Mouse (Mus musculus) G1E (cell line): ENCODE data around the gene Stpg3. TPM values are rescaled to one million over a fixed set of nuclear protein-coding genes. Genes with fewer than 3 reads are reported as not detected.

Experiments
- ATAC-seq: 2 replicates; pipeline ENCODE4 v1.8.0; 2016; ENCODE audit warnings: mild to moderate bottlenecking; ENCODE audit not compliant: insufficient number of reproducible peaks, poor library complexity, low FRiP score, severe bottlenecking; ENCODE audit errors: extremely low read depth
- DNase-seq: peaks from one replicate; pipeline ENCODE4 v3.0.0; 2012; ENCODE audit warnings: low spot score
- H3K27me3 ChIP-seq: 2 replicates; pipeline ENCODE4 v1.6.1; 2012; ENCODE audit warnings: mild to moderate bottlenecking, low read length, inconsistent platforms; ENCODE audit not compliant: insufficient read depth
- H3K36me3 ChIP-seq: replicated peaks from 2 replicates; pipeline ENCODE3; 2012; ENCODE audit warnings: mild to moderate bottlenecking, inconsistent platforms
- H3K4me1 ChIP-seq: 2 replicates; pipeline ENCODE4 v1.6.1; 2012; ENCODE audit warnings: low read depth, low read length, inconsistent platforms, mixed read lengths; ENCODE audit not compliant: insufficient read depth
- H3K4me3 ChIP-seq: 2 replicates; pipeline ENCODE4 v1.5.1; 2012; ENCODE audit warnings: low read depth, mild to moderate bottlenecking, inconsistent platforms, low read length, moderate library complexity, mixed read lengths
- H3K9me3 ChIP-seq: replicated peaks from 2 replicates; pipeline ENCODE4 v1.6.1; 2012; ENCODE audit warnings: inconsistent platforms
- CTCF ChIP-seq: IDR thresholded peaks from 2 replicates; pipeline ENCODE4 v1.5.1; 2012; ENCODE audit warnings: low read depth, low read length, inconsistent platforms, mixed read lengths
- GATA1 ChIP-seq: IDR thresholded peaks from 2 replicates; pipeline ENCODE4 v1.6.1; 2012; ENCODE audit warnings: borderline replicate concordance, low read length, inconsistent platforms, mixed read lengths
- GATA2 ChIP-seq: IDR thresholded peaks from 2 replicates; pipeline ENCODE4 v1.6.1; 2012; ENCODE audit warnings: low read depth, low read length, inconsistent platforms, borderline replicate concordance
- POLR2AphosphoS5 ChIP-seq: IDR thresholded peaks from 2 replicates; pipeline ENCODE4 v1.6.1; 2012; ENCODE audit warnings: low read depth, low read length, inconsistent platforms; ENCODE audit not compliant: insufficient replicate concordance
- TAL1 ChIP-seq: conservative IDR thresholded peaks from 2 replicates; pipeline ENCODE4 v1.6.1; 2012; ENCODE audit warnings: low read depth, low read length, inconsistent platforms, mixed read lengths
- polyA plus RNA-seq: library from polyadenylated mRNA; stranded (reverse); fragments of >175 nt; gene quantifications from 2 replicates; pipeline ENCODE4 v1.2.3, GENCODE M21; 2012
- total RNA-seq, 2 experiments: library from RNA; stranded (forward) in 1 of 2; stranded (reverse) in 1 of 2; fragments of 200-1000 nt in 1 of 2; fragments of >200 nt in 1 of 2; fragmentation: Nextera tagmentation in 1 of 2; gene quantifications; 2 replicates each; pipeline ENCODE4 v1.2.3; 2014 to 2017

Stpg3 gene
- total and polyA plus RNA-seq, 3 experiments: not detected

DNA sequence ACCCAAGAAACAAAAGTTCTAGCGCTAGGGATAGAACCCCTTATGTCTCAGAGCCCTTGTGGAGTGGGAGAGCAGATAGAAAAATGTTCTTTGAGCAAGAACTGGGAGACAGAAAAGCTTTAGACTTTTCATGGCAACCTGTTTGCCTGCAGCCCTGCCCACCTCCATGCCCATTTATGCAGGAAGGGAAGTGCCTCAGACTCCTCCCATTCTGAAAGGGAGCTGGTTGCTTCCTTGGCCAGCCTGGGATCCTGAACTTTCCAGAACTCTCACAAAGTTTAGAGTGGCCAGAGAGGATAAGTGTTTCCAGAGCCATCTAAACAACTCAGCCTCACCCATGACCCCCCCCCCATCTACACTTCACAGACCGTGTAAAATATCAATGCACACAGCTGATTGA is 17.2 kb downstream of the Stpg3 start:
- Histone ChIP-seq H3K36me3 (peaks cover 77% of the 10 kb centered on the region), H3K4me1 (peaks cover 61% of the 10 kb centered on the region)
- no peak for TF ChIP-seq GATA1
- TF ChIP-seq GATA2: no peak
- no peak for TF ChIP-seq CTCF
- TF ChIP-seq TAL1: no peak
- no peak for TF ChIP-seq POLR2AphosphoS5

DNA sequence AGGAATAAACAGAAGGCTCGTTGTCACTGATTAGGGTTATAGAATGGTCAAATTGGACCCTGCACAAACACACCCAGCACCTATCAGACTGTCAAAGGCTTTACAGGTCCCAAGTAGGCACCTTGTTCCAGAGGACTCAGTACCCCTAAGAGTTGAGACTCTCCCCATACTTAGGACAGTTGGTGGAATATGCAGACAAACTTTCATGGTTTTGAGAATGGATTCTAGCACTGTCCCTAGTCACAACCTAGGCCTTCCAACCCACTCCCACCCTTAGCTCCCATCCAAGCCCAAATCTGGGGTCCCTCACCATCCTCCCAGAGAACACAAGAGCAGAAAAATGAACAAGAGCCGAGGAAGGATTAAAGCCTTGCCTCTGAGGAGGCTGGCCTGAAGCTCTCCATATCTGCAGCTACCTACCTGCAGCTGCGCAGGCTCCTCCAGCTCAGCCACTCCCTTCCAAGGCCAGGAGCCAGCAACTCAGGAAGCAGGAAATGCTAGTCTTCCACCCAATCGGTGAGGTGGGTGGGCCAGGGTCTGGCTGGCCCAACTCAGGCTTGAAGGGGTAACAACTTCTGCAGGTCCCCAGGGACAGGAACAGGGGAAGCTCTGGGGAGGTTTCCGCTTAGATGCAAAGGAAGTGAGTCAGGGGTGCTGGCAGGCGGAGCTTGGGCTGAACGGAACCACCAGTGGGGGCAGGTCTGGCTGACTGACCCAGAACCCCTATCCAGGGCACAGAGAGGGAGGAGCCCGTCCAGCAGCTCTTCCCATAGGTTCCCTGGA is 18.1 kb downstream of the Stpg3 start, which contains the start of gene Tor4a:
Tor4a (minus strand) TSS at position 715 of the 783 bp plus-strand sequence.
- H3K9me3 ChIP-seq: no peaks in the 10 kb centered on the region
- H3K4me3 ChIP-seq: peak within 1 kb of the TSS; percentile 73
- no peaks in the 10 kb centered on the region for H3K27me3 ChIP-seq
- TF ChIP-seq TAL1 (no peak), GATA1 (no peak), POLR2AphosphoS5 (no peak), CTCF (no peak), GATA2 (no peak)
- peak; percentile 74 for ATAC-seq
- peaks cover 61% of the 10 kb centered on the region for H3K4me1 ChIP-seq
- peak; percentile 92 for DNase-seq
- H3K36me3 ChIP-seq: peaks cover 72% of the 10 kb centered on the region

More for the DNA sequence above, 17.2 kb downstream of the Stpg3 start:
- Histone ChIP-seq H3K4me3 (peak overlapping the region; percentile 73; the same call in 1 of the 2 replicates), H3K27me3 (no peaks in the 10 kb centered on the region), H3K9me3 (no peaks in the 10 kb centered on the region)
- DNase-seq (no peak), ATAC-seq (no peak)

DNA sequence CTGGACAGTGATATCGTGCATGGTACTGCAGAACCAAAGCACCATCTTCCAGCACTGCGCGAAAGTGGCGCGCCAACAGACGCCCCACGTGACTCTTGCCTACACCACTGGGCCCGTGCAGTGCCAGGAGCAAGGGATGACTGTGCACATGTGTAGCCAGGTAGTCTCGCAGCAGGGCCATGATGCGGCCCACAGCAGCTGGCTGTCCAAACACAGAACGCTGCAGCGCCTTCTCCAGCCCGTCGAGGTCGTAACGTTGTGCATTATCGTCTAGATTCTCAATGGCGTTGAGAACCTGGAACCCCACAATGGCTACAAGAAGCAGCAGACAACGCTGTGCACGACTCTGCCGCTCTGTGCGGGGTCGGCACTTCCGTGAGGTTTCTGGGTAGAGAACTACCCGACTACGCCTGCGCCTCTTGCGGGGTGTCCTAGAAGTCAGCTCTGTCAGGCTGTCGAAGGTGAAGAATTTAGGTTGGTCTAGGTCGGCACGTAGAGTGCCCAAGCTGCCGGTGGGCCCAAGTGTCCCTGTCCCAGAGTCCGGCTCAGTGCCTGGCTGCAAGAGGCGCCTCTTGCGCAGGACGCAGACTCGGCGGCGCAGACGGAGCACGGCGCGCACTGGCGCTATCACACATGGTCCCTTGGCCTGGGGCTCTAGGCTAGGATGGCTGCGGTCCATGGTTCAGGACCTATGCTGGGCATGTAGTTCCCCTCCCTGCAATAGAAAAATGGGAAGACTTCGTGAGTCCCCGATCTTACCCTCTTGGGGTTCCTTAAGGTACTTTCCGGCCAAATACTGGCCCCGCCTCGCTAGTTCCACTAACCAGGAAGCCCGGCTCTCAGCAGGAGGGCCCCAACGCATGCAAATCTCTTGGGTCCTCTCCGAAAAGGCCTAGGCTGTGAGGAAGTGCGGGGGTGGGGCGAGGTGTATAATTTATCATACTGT is 19.0 kb downstream of the Stpg3 start:
- DNase-seq: peak; percentile 76
- ATAC-seq: peak; percentile 41
- H3K4me3 ChIP-seq: peak overlapping the region; percentile 73

DNA sequence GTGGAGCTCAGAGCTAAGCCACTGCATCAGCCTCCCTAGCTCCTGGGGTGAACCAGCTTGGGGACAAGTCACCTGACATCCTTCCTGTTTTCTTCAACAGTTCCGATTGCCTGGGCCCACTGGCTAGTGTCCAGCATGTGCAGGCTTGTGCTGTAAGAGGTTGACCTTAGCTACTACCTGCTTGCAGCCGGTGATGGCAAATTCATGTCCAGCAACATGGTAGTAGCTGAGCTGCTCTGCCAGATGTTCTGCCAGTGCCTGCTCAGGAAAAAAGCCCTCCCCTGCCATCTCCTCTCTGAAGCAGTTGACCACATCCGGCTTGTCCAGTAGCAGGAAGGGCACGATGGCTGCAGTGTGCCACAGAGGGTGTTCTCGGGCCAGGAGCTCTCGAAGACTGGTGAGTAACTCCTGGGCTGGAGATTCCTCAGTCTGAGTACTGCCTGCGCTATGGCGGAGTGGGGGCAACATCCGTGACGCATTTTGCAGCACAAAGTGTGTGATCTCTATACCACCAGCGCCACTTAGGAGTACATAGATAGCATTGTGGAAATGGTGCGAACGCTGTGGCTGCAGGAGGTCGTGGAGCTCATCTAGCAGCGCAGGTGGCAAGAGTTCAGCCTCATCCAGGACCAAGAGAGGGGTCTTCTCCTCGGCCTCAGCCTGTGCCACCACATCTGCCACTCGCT is 19.8 kb downstream of the Stpg3 start:
- H3K27me3 ChIP-seq: peaks cover 2% of the 10 kb centered on the region
- DNase-seq: no peak
- H3K4me3 ChIP-seq: peak overlapping the region; percentile 73; the same call in 1 of the 2 replicates
- peaks cover 55% of the 10 kb centered on the region for H3K4me1 ChIP-seq
- H3K9me3 ChIP-seq: no peaks in the 10 kb centered on the region
- H3K36me3 ChIP-seq: peaks cover 57% of the 10 kb centered on the region
- TF ChIP-seq CTCF (no peak), GATA2 (no peak), GATA1 (no peak), TAL1 (no peak), POLR2AphosphoS5 (no peak)
- ATAC-seq: no peak

More for the DNA sequence above, 19.0 kb downstream of the Stpg3 start:
- TF ChIP-seq GATA1: no peak
- Histone ChIP-seq H3K36me3 (peaks cover 66% of the 10 kb centered on the region), H3K4me1 (peaks cover 59% of the 10 kb centered on the region), H3K9me3 (no peaks in the 10 kb centered on the region), H3K27me3 (peaks cover 2% of the 10 kb centered on the region)

DNA sequence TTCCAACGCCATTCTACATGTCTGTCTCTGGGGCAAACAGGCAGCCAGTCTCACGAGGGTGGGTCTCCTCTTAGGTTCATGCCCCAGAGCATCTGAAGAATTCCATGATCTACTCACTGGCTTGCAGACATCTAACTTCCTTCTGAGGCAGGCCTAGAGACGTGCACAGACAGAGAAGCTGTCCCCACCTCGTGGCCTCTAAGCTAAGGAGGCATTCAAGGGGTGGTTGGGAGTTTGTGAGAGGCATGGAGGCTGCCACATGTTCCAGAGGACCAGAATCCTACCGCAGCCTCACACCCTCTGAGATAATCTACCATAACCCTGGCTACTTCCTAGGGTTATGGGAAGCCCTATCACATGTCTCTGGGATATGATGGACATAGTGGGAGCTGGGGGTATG is 20.4 kb downstream of the Stpg3 start:
- DNase-seq (no peak), ATAC-seq (no peak)
- peaks cover 51% of the 10 kb centered on the region for H3K36me3 ChIP-seq
- peaks cover 53% of the 10 kb centered on the region for H3K4me1 ChIP-seq
- no peaks in the 10 kb centered on the region for H3K9me3 ChIP-seq
- peak overlapping the region; percentile 73; the same call in 1 of the 2 replicates for H3K4me3 ChIP-seq
- TF ChIP-seq POLR2AphosphoS5 (no peak), CTCF (no peak), TAL1 (no peak), GATA2 (no peak), GATA1 (no peak)
- H3K27me3 ChIP-seq: peaks cover 2% of the 10 kb centered on the region
